Mouse (Mus musculus) ES-Bruce4 (cell line): Measurements from ENCODE around the gene Als2cl. TPM values are rescaled to one million over a fixed set of nuclear protein-coding genes. Genes with fewer than 3 reads are reported as not detected.

Experiments used
- H3K27ac ChIP-seq: 2 replicates; pipeline ENCODE4 v1.5.1; 2012; ENCODE audit warnings: low read length, inconsistent platforms; ENCODE audit not compliant: insufficient read depth
- H3K27me3 ChIP-seq: 2 replicates; pipeline ENCODE4 v1.6.1; 2012; ENCODE audit warnings: mild to moderate bottlenecking, low read length, inconsistent platforms; ENCODE audit not compliant: control insufficient read depth, poor library complexity, insufficient read depth, severe bottlenecking
- H3K36me3 ChIP-seq: 2 replicates; pipeline ENCODE4 v1.6.1; 2012; ENCODE audit warnings: inconsistent platforms, mild to moderate bottlenecking, low read length, moderate library complexity; ENCODE audit not compliant: control insufficient read depth, poor library complexity, insufficient read depth, severe bottlenecking
- H3K4me1 ChIP-seq: one replicate; pipeline ENCODE4 v1.8.1; 2011; ENCODE audit warnings: low read length; ENCODE audit not compliant: control insufficient read depth, insufficient read depth
- H3K4me3 ChIP-seq: 2 replicates; pipeline ENCODE4 v1.5.1; 2011; ENCODE audit warnings: low read depth, mild to moderate bottlenecking, low read length
- H3K9ac ChIP-seq: 2 replicates; pipeline ENCODE4 v1.6.1; 2012; ENCODE audit warnings: low read depth, mild to moderate bottlenecking, inconsistent platforms; ENCODE audit not compliant: poor library complexity, severe bottlenecking
- H3K9me3 ChIP-seq: replicated peaks from 2 replicates; pipeline ENCODE4 v1.6.1; 2012; ENCODE audit warnings: mild to moderate bottlenecking, low read length, inconsistent platforms; ENCODE audit not compliant: control insufficient read depth, poor library complexity, insufficient read depth, severe bottlenecking
- CTCF ChIP-seq: IDR thresholded peaks from one replicate; pipeline ENCODE4 v1.8.1; 2011; ENCODE audit warnings: low read depth, low read length
- EP300 ChIP-seq: IDR thresholded peaks from 2 replicates; pipeline ENCODE4 v1.6.1; 2011; ENCODE audit warnings: low read depth, low read length; ENCODE audit not compliant: insufficient read depth
- POLR2A ChIP-seq: IDR thresholded peaks from one replicate; pipeline ENCODE4 v1.8.1; 2011; ENCODE audit warnings: low read length; ENCODE audit not compliant: insufficient read depth
- polyA plus RNA-seq: library from polyadenylated mRNA; stranded (reverse); fragments of >200 nt; gene quantifications from 2 replicates; pipeline ENCODE4 v1.2.4, GENCODE M21; 2011; ENCODE audit warnings: low read depth; ENCODE audit not compliant: missing spikeins, insufficient read depth, insufficient read length

The Als2cl gene
- 17.4 and 18.1 TPM in 2 replicates for polyA plus RNA-seq

DNA sequence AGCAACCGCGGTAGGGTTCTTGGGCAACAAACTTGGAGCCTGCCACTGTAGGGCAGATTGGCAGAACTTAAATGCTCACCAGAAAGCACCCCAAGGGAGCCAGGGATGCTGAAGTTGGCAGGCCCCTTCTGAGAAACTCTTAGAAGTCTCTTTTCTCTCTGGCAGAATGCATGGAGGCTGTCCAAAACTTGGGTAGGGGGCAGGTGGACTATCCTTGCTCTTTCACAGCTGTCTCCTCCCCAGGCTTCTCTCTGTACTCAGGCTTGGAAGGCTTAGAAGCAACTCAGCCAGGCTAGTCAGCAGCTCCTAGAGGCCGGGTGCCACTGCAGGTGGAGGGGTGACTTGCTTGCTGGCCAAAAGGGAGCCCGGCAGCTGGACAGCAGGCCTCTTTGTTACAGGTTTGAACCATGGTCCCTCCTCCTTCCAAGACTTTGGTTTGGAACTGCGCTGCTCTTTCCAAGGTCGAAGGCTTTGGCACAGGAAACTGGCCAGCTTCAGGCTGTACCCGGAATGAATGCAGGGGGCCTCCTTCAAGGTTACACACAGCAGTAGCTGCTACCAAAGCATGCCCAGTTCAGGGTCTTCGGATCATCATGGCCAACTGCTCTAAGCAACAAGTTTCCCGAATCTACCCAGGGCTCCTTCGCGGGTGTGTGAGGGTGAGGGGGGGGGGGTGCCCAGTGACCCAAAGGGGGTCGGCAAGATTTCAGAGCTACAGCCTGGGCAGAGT is at the start of gene Als2cl:
TSS of gene Als2cl (plus strand) at position 680 of the 730 bp plus-strand sequence.
- H3K27me3 ChIP-seq = no peaks in the 10 kb centered on the region
- H3K9ac ChIP-seq = peak within 1 kb of the TSS; percentile 54
- H3K9me3 ChIP-seq = no peaks in the 10 kb centered on the region
- no peaks in the 10 kb centered on the region for H3K36me3 ChIP-seq
- peak within 1 kb of the TSS; percentile 85 for H3K4me3 ChIP-seq
- H3K27ac ChIP-seq = no peak within 1 kb of the TSS
- H3K4me1 ChIP-seq = peaks cover 2% of the 10 kb centered on the region
- TF ChIP-seq POLR2A (no peak), CTCF (no peak)

DNA sequence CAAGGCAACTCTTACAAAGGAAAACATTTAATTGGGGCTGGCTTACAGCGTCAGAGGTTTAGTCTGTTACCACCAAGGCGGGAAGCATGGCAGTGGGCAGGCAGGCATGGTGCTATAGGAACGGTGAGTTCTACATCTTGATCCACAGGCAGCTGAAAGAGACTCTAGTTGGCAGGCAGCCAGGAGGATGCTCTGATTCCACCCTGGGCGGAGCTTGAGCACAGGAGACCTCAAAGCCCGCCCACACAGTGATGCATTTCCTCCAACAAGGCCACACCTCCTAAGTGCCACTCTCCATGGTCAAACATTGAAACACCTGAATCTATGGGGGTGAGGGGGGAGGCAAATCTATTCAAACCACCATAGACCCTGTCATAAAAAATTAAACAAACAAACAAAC is 46.6 kb upstream of the Als2cl start:
- Histone ChIP-seq H3K4me3 (peak overlapping the region; percentile 58), H3K27me3 (no peaks in the 10 kb centered on the region), H3K9me3 (no peaks in the 10 kb centered on the region), H3K9ac (no peak overlapping the region), H3K4me1 (peaks cover 2% of the 10 kb centered on the region), H3K36me3 (no peaks in the 10 kb centered on the region), H3K27ac (no peak overlapping the region)
- TF ChIP-seq EP300 = no peak
- TF ChIP-seq POLR2A = peak; percentile 36

DNA sequence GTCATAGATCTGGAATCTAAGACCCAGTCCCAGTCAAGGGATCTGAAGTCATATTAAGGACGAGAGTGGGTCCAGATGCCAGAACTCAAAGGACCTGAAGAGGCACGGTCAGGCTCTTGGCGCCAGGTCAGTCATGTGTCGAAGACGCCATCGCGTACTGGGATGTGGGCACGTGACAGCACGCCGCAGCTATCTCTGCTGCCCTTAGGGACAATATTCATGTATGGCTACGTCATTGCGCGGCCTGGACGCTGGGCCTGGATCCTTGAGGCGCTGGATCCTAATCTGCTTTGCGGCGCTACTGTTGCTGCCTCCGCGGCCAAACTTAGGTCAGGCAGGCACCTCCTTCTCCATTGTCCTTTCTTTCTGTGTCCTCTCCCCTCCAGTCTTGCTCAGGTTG is 45.3 kb upstream of the Als2cl start, which contains the start of gene Prss45:
TSS of gene Prss45 (plus strand) at position 178 of the 400 bp plus-strand sequence.
- peak within 1 kb of the TSS; percentile 52 for H3K4me3 ChIP-seq
- no peaks in the 10 kb centered on the region for H3K27me3 ChIP-seq
- H3K4me1 ChIP-seq = peaks cover 2% of the 10 kb centered on the region
- H3K36me3 ChIP-seq = no peaks in the 10 kb centered on the region
- no peaks in the 10 kb centered on the region for H3K9me3 ChIP-seq
- TF ChIP-seq CTCF = no peak
- TF ChIP-seq POLR2A = no peak
- TF ChIP-seq EP300 = no peak
- no peak within 1 kb of the TSS for H3K27ac ChIP-seq
- no peak within 1 kb of the TSS for H3K9ac ChIP-seq

DNA sequence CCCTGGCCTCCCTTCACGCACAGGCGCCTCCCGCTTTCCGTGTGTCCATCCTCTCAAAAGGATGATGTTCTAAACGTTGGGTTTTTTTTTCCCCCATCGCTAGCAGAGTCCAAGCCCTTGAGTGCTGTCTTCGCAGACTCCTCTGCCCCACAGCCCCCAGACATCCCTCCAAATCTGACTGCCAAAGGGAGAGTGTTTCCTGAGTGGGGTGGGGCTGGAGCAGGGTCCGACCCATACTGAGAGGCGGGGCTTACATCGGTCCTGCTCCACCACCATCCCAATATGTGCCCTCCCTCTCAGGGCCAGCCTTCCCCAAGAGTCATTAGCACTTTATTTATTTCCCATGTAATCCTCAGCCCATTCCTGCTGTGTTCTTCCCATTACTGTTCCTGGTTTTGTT is 44.7 kb upstream of the Als2cl start:
- peaks cover 2% of the 10 kb centered on the region for H3K4me1 ChIP-seq
- H3K9me3 ChIP-seq = no peaks in the 10 kb centered on the region
- peak overlapping the region; percentile 52 for H3K4me3 ChIP-seq
- no peaks in the 10 kb centered on the region for H3K27me3 ChIP-seq
- H3K36me3 ChIP-seq = no peaks in the 10 kb centered on the region
- TF ChIP-seq CTCF (no peak), POLR2A (no peak), EP300 (no peak)
- no peak overlapping the region for H3K27ac ChIP-seq
- no peak overlapping the region for H3K9ac ChIP-seq

DNA sequence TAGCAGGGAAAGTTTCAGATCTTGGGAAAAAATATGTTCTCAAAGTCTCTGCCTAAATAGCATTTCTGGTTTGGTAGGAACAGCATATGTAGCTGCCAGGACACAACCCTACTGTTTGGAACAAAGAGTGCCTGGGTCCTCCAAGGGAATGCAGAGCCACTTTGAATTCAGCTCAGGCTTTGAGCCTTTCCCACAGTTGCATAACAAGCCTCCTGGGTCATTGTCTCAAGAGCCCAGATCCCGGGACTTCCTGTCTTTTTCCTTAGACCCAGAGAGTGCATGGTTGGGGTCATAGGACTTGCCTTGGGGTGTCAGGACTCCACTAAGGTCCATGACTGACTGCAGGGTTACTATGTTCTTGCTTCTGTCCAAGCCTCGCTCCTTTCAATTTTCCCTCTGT is 43.6 kb upstream of the Als2cl start:
- TF ChIP-seq POLR2A (no peak), EP300 (no peak), CTCF (no peak)

GRCm38 (mm10) chr9:110840905-110841304 is 38.8 kb upstream of the Als2cl start:
- Histone ChIP-seq H3K4me1 (peaks cover under 1% of the 10 kb centered on the region), H3K27ac (no peak overlapping the region), H3K36me3 (no peaks in the 10 kb centered on the region), H3K4me3 (no peak overlapping the region), H3K9me3 (no peaks in the 10 kb centered on the region), H3K9ac (no peak overlapping the region), H3K27me3 (no peaks in the 10 kb centered on the region)
- no peak for TF ChIP-seq EP300
- TF ChIP-seq CTCF = no peak
- TF ChIP-seq POLR2A = no peak

More for the DNA sequence above, 43.6 kb upstream of the Als2cl start:
- H3K4me3 ChIP-seq = no peak overlapping the region
- H3K9ac ChIP-seq = no peak overlapping the region
- no peak overlapping the region for H3K27ac ChIP-seq
- H3K36me3 ChIP-seq = no peaks in the 10 kb centered on the region
- H3K9me3 ChIP-seq = no peaks in the 10 kb centered on the region
- no peaks in the 10 kb centered on the region for H3K27me3 ChIP-seq
- H3K4me1 ChIP-seq = peaks cover 2% of the 10 kb centered on the region
